Mouse (Mus musculus): ENCODE data around the gene Parvg. TPM values are rescaled to one million over a fixed set of nuclear protein-coding genes. Genes with fewer than 3 reads are reported as not detected.

Parvg gene
- polyA plus RNA-seq, 1 experiment from 2014 or later: 4.3 TPM

DNA sequence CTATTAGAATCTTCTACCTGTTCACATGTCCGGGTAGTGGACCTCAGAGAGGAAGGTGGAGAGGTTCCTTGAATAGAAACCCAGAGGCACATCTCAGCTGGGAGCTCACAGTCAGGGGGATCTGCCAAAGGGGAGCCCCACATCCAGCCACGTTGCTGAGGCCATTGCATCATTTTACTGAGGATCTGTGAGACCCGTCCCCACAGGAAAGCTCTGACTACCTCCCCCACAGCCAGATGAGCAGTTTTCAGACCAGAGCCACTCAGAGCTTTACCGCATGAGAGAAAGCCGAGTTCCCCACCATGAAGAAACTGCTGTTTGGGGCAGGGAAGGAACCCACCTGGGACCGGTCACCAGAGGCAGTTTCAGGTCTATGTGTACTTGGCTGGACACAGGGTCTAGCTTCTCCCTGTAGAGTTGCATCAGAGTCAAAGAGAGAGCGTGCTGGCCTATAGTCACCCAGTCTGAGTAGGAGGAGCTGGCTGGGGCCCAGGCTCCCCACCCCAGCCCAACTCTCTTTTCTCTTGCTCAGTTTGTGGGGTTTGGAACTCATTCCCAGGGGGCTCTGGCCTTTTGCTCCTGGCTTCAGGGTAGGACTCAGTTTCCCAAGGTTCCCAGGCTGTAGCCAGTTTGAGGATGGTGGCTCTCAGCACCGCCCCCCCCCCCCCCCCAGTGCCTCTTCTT, 1.2 kb downstream of the Parvg start:
- H3K4me2 ChIP-seq (replicated peaks; ENCODE audit: low read depth, low read length): no peak overlapping the region
- H3K4me1 ChIP-seq (ENCODE audit: insufficient read depth, low read depth, low read length): no peaks in the 10 kb centered on the region
- H3K9me3 ChIP-seq (ENCODE audit: low read length): no peaks in the 10 kb centered on the region
- WGBS: 58% methylated on average over 8 of the region's 8 CpGs
- TF ChIP-seq EP300 (IDR thresholded peaks at IDR 0.05) (no peak), CTCF (IDR thresholded peaks at IDR 0.05) (no peak)
- no peak overlapping the region for H3K4me3 ChIP-seq (ENCODE audit: low read depth, low read length)
- ATAC-seq: peak; percentile 54
- H3K36me3 ChIP-seq (ENCODE audit: insufficient read depth, low read length): no peaks in the 10 kb centered on the region
- no peaks in the 10 kb centered on the region for H3K27me3 ChIP-seq (replicated peaks; ENCODE audit: insufficient read depth, low read length)
- H3K27ac ChIP-seq (ENCODE audit: low read length): no peak overlapping the region
- peak; percentile 58 for DNase-seq (ENCODE audit: low spot score)
- no peak overlapping the region for H3K9ac ChIP-seq (replicated peaks; ENCODE audit: low read depth)

DNA sequence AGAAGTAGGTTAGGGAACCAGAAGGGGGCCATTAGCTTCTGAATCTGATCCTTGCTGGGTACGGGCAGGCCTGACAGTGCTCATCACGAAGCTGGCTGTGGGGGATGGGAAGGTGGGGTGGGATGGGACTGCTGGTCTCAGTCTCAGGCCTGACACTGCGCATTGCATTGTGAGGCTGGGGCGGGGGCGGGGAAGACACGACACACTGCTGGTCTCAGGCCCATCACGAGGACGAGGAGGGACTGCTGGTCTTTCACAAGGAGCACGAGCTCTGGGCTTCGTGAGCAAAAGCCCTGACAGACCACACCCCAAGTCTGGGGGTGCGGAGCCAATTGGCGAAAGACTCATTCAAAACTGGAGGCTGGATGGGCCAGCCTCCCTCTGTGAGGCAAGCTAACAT, 1.9 kb downstream of the Parvg start:
- H3K27ac ChIP-seq (ENCODE audit: low read length): no peak overlapping the region
- no peak overlapping the region for H3K4me2 ChIP-seq (replicated peaks; ENCODE audit: low read depth, low read length)
- no peak for TF ChIP-seq EP300 (IDR thresholded peaks at IDR 0.05)
- no peak for TF ChIP-seq CTCF (IDR thresholded peaks at IDR 0.05)
- H3K27me3 ChIP-seq (replicated peaks; ENCODE audit: insufficient read depth, low read length): no peaks in the 10 kb centered on the region
- peak; percentile 38 for DNase-seq (ENCODE audit: low spot score)
- H3K9ac ChIP-seq (replicated peaks; ENCODE audit: low read depth): no peak overlapping the region
- peak; percentile 37 for ATAC-seq
- 54% methylated on average over 12 of the region's 12 CpGs for WGBS
- no peaks in the 10 kb centered on the region for H3K9me3 ChIP-seq (ENCODE audit: low read length)
- H3K4me3 ChIP-seq (ENCODE audit: low read depth, low read length): no peak overlapping the region
- no peaks in the 10 kb centered on the region for H3K4me1 ChIP-seq (ENCODE audit: insufficient read depth, low read depth, low read length)
- no peaks in the 10 kb centered on the region for H3K36me3 ChIP-seq (ENCODE audit: insufficient read depth, low read length)

DNA sequence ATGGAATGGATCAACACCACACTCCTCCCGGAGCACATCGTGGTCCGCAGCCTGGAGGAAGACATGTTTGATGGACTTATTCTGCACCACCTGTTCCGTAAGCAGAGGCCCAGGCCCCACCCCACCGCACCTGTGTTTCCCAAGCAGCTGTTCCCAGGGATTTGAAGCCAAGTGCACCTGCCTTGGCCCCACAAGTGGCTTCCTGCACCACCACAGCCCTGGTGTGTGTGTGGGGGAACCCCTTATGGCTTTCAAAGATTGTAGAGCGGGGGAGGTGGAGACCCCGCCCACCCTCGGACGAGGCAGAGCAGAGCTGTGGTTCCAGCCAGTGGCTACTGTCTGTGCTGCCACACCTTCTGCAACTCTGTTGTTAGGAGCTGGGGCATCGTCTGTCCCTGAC, 5.0 kb downstream of the Parvg start:
- Histone ChIP-seq H3K4me3 (ENCODE audit: low read depth, low read length) (no peak overlapping the region), H3K36me3 (ENCODE audit: insufficient read depth, low read length) (no peaks in the 10 kb centered on the region), H3K27ac (ENCODE audit: low read length) (no peak overlapping the region), H3K9me3 (ENCODE audit: low read length) (no peaks in the 10 kb centered on the region), H3K9ac (replicated peaks; ENCODE audit: low read depth) (no peak overlapping the region), H3K4me2 (replicated peaks; ENCODE audit: low read depth, low read length) (no peak overlapping the region), H3K27me3 (replicated peaks; ENCODE audit: insufficient read depth, low read length) (no peaks in the 10 kb centered on the region), H3K4me1 (ENCODE audit: insufficient read depth, low read depth, low read length) (no peaks in the 10 kb centered on the region)
- 74% methylated on average over 10 of the region's 10 CpGs for WGBS
- DNase-seq (ENCODE audit: low spot score) (no peak), ATAC-seq (no peak)
- TF ChIP-seq CTCF (IDR thresholded peaks at IDR 0.05) (no peak), EP300 (IDR thresholded peaks at IDR 0.05) (no peak)

DNA sequence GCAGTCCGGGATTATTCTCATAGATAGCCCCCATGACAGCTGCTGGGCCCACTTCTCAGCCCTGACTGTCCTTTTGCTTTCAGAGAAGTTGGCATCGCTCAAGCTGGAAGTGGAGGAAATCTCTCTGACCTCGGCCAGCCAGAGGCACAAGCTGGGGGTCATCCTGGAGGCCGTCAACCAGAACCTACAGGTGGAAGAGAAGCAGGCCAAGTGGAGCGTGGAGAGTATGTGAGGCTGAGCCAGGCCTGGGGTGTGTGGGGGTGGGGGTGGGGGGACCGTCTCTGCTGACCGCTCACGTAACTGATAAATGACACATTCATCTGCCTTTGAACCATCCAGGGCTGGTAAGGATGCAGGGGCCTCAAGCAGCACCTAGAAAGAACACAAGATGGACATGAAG, 6.1 kb downstream of the Parvg start:
- H3K9me3 ChIP-seq (ENCODE audit: low read length): no peaks in the 10 kb centered on the region
- WGBS: 87% methylated on average over 8 of the region's 8 CpGs

DNA sequence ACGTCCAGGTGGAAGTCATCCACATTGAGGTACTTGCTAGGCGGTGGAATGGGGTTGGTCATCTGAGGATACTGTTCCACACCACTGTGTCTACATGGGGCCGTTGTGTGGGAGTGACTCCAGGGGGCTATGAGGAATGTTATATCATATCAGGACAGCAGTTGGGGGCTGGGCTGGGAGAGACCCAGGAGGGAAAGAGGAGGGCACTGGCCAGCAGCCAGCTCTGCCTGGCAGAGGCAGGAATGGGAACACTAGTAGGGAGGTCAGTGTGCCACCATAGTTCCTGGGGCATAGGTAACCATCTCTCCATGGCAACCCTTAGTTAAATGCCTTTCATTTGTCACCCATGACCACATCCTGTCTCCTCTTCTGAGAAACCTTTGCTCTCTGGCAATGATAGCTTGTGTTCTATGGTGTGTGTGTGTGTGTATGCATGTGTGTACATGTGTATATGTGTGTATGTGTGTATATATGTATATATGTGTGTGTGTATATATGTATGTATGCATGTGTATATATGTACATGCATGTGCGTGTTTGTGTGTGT, 7.3 kb downstream of the Parvg start:
- Histone ChIP-seq H3K4me1 (ENCODE audit: insufficient read depth, low read depth, low read length) (no peaks in the 10 kb centered on the region), H3K27ac (ENCODE audit: low read length) (no peak overlapping the region), H3K9ac (replicated peaks; ENCODE audit: low read depth) (no peak overlapping the region), H3K9me3 (ENCODE audit: low read length) (no peaks in the 10 kb centered on the region), H3K4me3 (ENCODE audit: low read depth, low read length) (no peak overlapping the region), H3K36me3 (ENCODE audit: insufficient read depth, low read length) (no peaks in the 10 kb centered on the region), H3K4me2 (replicated peaks; ENCODE audit: low read depth, low read length) (no peak overlapping the region), H3K27me3 (replicated peaks; ENCODE audit: insufficient read depth, low read length) (no peaks in the 10 kb centered on the region)
- no peak for DNase-seq (ENCODE audit: low spot score)
- 72% methylated on average over 4 of the region's 4 CpGs for WGBS
- TF ChIP-seq CTCF (IDR thresholded peaks at IDR 0.05) (no peak), EP300 (IDR thresholded peaks at IDR 0.05) (no peak)
- no peak for ATAC-seq

More for the DNA sequence above, 6.1 kb downstream of the Parvg start:
- Histone ChIP-seq H3K4me3 (ENCODE audit: low read depth, low read length) (no peak overlapping the region), H3K4me2 (replicated peaks; ENCODE audit: low read depth, low read length) (no peak overlapping the region), H3K9ac (replicated peaks; ENCODE audit: low read depth) (no peak overlapping the region), H3K4me1 (ENCODE audit: insufficient read depth, low read depth, low read length) (no peaks in the 10 kb centered on the region), H3K27ac (ENCODE audit: low read length) (no peak overlapping the region), H3K27me3 (replicated peaks; ENCODE audit: insufficient read depth, low read length) (no peaks in the 10 kb centered on the region), H3K36me3 (ENCODE audit: insufficient read depth, low read length) (no peaks in the 10 kb centered on the region)
- no peak for TF ChIP-seq CTCF (IDR thresholded peaks at IDR 0.05)
- no peak for TF ChIP-seq EP300 (IDR thresholded peaks at IDR 0.05)
- no peak for ATAC-seq
- DNase-seq (ENCODE audit: low spot score): no peak

DNA sequence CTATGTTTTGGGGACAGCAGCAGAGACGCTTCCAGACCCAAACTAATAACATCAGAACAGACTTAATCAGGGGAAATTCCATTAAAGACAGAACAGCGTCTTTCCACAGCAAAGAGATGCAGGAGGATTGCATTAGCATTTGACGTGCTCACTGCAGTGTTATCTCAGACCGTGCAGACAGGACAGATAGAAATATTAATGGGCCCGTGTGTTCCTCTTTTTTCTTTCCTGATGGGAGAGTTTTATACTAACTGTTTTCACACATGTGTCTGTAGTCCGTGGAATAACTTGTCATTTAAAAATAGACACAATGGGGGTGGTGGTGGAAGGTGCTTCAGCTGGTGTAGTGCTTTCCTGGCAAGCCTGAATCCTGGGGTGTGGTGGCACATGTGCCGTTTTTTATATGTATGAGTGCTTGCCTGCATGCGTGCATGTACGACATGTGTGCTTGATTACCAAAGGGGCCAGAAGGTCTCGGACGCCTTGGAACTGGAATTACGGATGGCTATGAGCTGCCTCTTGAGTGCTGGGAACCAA, 12.5 kb downstream of the Parvg start:
- ATAC-seq (no peak), DNase-seq (ENCODE audit: low spot score) (no peak)
- Histone ChIP-seq H3K36me3 (ENCODE audit: insufficient read depth, low read length) (no peaks in the 10 kb centered on the region), H3K9me3 (ENCODE audit: low read length) (no peaks in the 10 kb centered on the region), H3K4me3 (ENCODE audit: low read depth, low read length) (no peak overlapping the region), H3K27me3 (replicated peaks; ENCODE audit: insufficient read depth, low read length) (no peaks in the 10 kb centered on the region), H3K4me1 (ENCODE audit: insufficient read depth, low read depth, low read length) (no peaks in the 10 kb centered on the region), H3K4me2 (replicated peaks; ENCODE audit: low read depth, low read length) (no peak overlapping the region), H3K9ac (replicated peaks; ENCODE audit: low read depth) (no peak overlapping the region), H3K27ac (ENCODE audit: low read length) (no peak overlapping the region)
- WGBS: 62% methylated on average over 12 of the region's 12 CpGs
- TF ChIP-seq EP300 (IDR thresholded peaks at IDR 0.05) (no peak), CTCF (IDR thresholded peaks at IDR 0.05) (no peak)
